Mouse (Mus musculus) MEL (cell line): ENCODE results near the gene Cep131. TPM values are rescaled to one million over a fixed set of nuclear protein-coding genes. Genes with fewer than 3 reads are reported as not detected.

Source experiments
- DNase-seq: peaks from one replicate; pipeline ENCODE4 v3.0.0; 2011; ENCODE audit warnings: low read depth, low spot score
- H3K27ac ChIP-seq: 2 replicates; pipeline ENCODE4 v1.5.1; 2012; ENCODE audit warnings: low read depth, mild to moderate bottlenecking, control low read depth, low read length, moderate library complexity; ENCODE audit not compliant: control insufficient read depth
- H3K27me3 ChIP-seq, 2 experiments: fragments of 150-350 bp in 1 of 2; sonication (generic) in 1 of 2; 2 replicates each; pipeline ENCODE4 v1.6.1; 2012; ENCODE audit warnings: low read length in 2 of 2, mild to moderate bottlenecking in 2 of 2, improper control_type of control experiment in 1 of 2, moderate library complexity in 1 of 2; ENCODE audit not compliant: insufficient read depth in 2 of 2, control insufficient read depth in 1 of 2
- H3K36me3 ChIP-seq, 2 experiments: 2 replicates each; pipeline ENCODE4 v1.6.1; 2012 to 2014; ENCODE audit warnings: low read length in 2 of 2, improper control_type of control experiment in 1 of 2, inconsistent platforms in 1 of 2, mild to moderate bottlenecking in 1 of 2; ENCODE audit not compliant: insufficient read depth in 2 of 2, control insufficient read depth in 1 of 2
- H3K4me1 ChIP-seq, 2 experiments: fragments of 150-350 bp in 1 of 2; sonication (generic) in 1 of 2; 2 replicates each; pipeline ENCODE4 v1.6.1; 2012; ENCODE audit warnings: low read length in 2 of 2, improper control_type of control experiment in 1 of 2, mild to moderate bottlenecking in 1 of 2; ENCODE audit not compliant: insufficient read depth in 2 of 2, control insufficient read depth in 1 of 2
- H3K4me3 ChIP-seq, 2 experiments: fragments of 150-350 bp in 1 of 2; sonication (generic) in 1 of 2; 2 replicates each; pipeline ENCODE4 v1.5.1; 2012; ENCODE audit warnings: low read depth in 2 of 2, low read length in 2 of 2, mild to moderate bottlenecking in 2 of 2, moderate library complexity in 2 of 2, control low read depth in 1 of 2, improper control_type of control experiment in 1 of 2; ENCODE audit not compliant: control insufficient read depth in 1 of 2, insufficient read depth in 1 of 2
- H3K79me2 ChIP-seq: 2 replicates; pipeline ENCODE4 v1.6.1; 2012; ENCODE audit warnings: mild to moderate bottlenecking, low read length, moderate library complexity; ENCODE audit not compliant: control insufficient read depth, poor library complexity, insufficient read depth
- H3K9ac ChIP-seq: 2 replicates; pipeline ENCODE4 v1.6.1; 2012; ENCODE audit warnings: low read depth, mild to moderate bottlenecking, control low read depth, low read length, moderate library complexity; ENCODE audit not compliant: control insufficient read depth, poor library complexity, severe bottlenecking
- H3K9me3 ChIP-seq: fragments of 150-350 bp; sonication (generic); replicated peaks from 2 replicates; pipeline ENCODE4 v1.6.1; 2012; ENCODE audit warnings: mild to moderate bottlenecking, low read length, improper control_type of control experiment, moderate library complexity; ENCODE audit not compliant: insufficient read depth
- CHD2 ChIP-seq: IDR thresholded peaks from 2 replicates; pipeline ENCODE4 v1.6.1; 2011; ENCODE audit warnings: low read length, improper control_type of control experiment
- CTCF ChIP-seq, 3 experiments: IDR thresholded peaks in 2 of 3; conservative IDR thresholded peaks in 1 of 3; 2 replicates each; pipeline ENCODE4 v1.5.1; 2011 to 2012; ENCODE audit warnings: low read length in 3 of 3, low read depth in 2 of 3, mild to moderate bottlenecking in 2 of 3, improper control_type of control experiment in 1 of 3, inconsistent platforms in 1 of 3, mixed read lengths in 1 of 3, moderate library complexity in 1 of 3; ENCODE audit not compliant: control insufficient read depth in 1 of 3, insufficient read depth in 1 of 3, poor library complexity in 1 of 3, severe bottlenecking in 1 of 3
- E2F4 ChIP-seq: IDR thresholded peaks from 2 replicates; pipeline ENCODE4 v1.6.1; 2011; ENCODE audit warnings: low read depth, low read length, improper control_type of control experiment, borderline replicate concordance
- ELF1 ChIP-seq: IDR thresholded peaks from 2 replicates; pipeline ENCODE4 v1.6.1; 2014; ENCODE audit warnings: low read depth, mild to moderate bottlenecking, inconsistent platforms, low read length, improper control_type of control experiment, moderate library complexity
- EP300 ChIP-seq, 2 experiments: IDR thresholded peaks; 2 replicates each; pipeline ENCODE4 v1.6.1; 2011; ENCODE audit warnings: improper control_type of control experiment in 2 of 2, low read length in 2 of 2, low read depth in 1 of 2, mild to moderate bottlenecking in 1 of 2
- ETS1 ChIP-seq: IDR thresholded peaks from 2 replicates; pipeline ENCODE4 v1.6.1; 2012; ENCODE audit warnings: low read depth, mild to moderate bottlenecking, inconsistent platforms, low read length, improper control_type of control experiment, moderate library complexity
- GATA1 ChIP-seq: IDR thresholded peaks from 2 replicates; pipeline ENCODE4 v1.6.1; 2011; ENCODE audit warnings: low read depth, low read length, improper control_type of control experiment
- JUND ChIP-seq: IDR thresholded peaks from 2 replicates; pipeline ENCODE4 v1.6.1; 2011; ENCODE audit warnings: low read depth, mild to moderate bottlenecking, improper control_type of control experiment, low read length
- MAFK ChIP-seq: IDR thresholded peaks from 2 replicates; pipeline ENCODE4 v1.6.1; 2011; ENCODE audit warnings: low read depth, mild to moderate bottlenecking, low read length, improper control_type of control experiment, borderline replicate concordance
- MAX ChIP-seq: IDR thresholded peaks from 2 replicates; pipeline ENCODE4 v1.6.1; 2011; ENCODE audit warnings: low read length, improper control_type of control experiment
- MXI1 ChIP-seq: IDR thresholded peaks from 2 replicates; pipeline ENCODE4 v1.6.1; 2011; ENCODE audit warnings: mild to moderate bottlenecking, low read depth, low read length, improper control_type of control experiment
- NELFE ChIP-seq: IDR thresholded peaks from 2 replicates; pipeline ENCODE4 v1.6.1; 2011; ENCODE audit warnings: low read depth, low read length, improper control_type of control experiment
- POLR2A ChIP-seq, 2 experiments: IDR thresholded peaks; 2 replicates each; pipeline ENCODE4 v1.6.1; 2011 to 2012; ENCODE audit warnings: low read length in 2 of 2, mild to moderate bottlenecking in 2 of 2, control low read depth in 1 of 2, improper control_type of control experiment in 1 of 2, low read depth in 1 of 2, moderate library complexity in 1 of 2; ENCODE audit not compliant: control insufficient read depth in 1 of 2, insufficient read depth in 1 of 2, poor library complexity in 1 of 2
- POLR2AphosphoS5 ChIP-seq: IDR thresholded peaks from 2 replicates; pipeline ENCODE4 v1.6.1; 2012; ENCODE audit warnings: low read depth, borderline replicate concordance, mild to moderate bottlenecking, inconsistent platforms, low read length, moderate library complexity, mixed read lengths
- RCOR1 ChIP-seq: IDR thresholded peaks from 2 replicates; pipeline ENCODE4 v1.6.1; 2012; ENCODE audit warnings: low read depth, mild to moderate bottlenecking, inconsistent platforms, low read length, improper control_type of control experiment
- SIN3A ChIP-seq: IDR thresholded peaks from 2 replicates; pipeline ENCODE4 v1.6.1; 2012; ENCODE audit warnings: low read length, improper control_type of control experiment, inconsistent platforms
- TBP ChIP-seq: IDR thresholded peaks from 2 replicates; pipeline ENCODE4 v1.8.0; 2011; ENCODE audit warnings: low read depth, low read length, improper control_type of control experiment
- UBTF ChIP-seq: IDR thresholded peaks from 2 replicates; pipeline ENCODE4 v1.6.1; 2012; ENCODE audit warnings: low read depth, mild to moderate bottlenecking, inconsistent platforms, low read length, improper control_type of control experiment, moderate library complexity, borderline replicate concordance; ENCODE audit not compliant: insufficient read depth
- USF1 ChIP-seq: IDR thresholded peaks from 2 replicates; pipeline ENCODE4 v1.6.1; 2014; ENCODE audit warnings: low read depth, mild to moderate bottlenecking, inconsistent platforms, low read length, improper control_type of control experiment, moderate library complexity
- USF2 ChIP-seq, 2 experiments: IDR thresholded peaks; 2 replicates each; pipeline ENCODE4 v1.6.1; 2011 to 2012; ENCODE audit warnings: improper control_type of control experiment in 2 of 2, low read length in 2 of 2, borderline replicate concordance in 1 of 2, inconsistent platforms in 1 of 2, low read depth in 1 of 2, mild to moderate bottlenecking in 1 of 2; ENCODE audit not compliant: insufficient read depth in 1 of 2
- ZKSCAN1 ChIP-seq: IDR thresholded peaks from 2 replicates; pipeline ENCODE4 v1.6.1; 2012; ENCODE audit warnings: low read depth, mild to moderate bottlenecking, inconsistent platforms, low read length, improper control_type of control experiment, moderate library complexity
- ZMIZ1 ChIP-seq: IDR thresholded peaks from 2 replicates; pipeline ENCODE4 v1.6.1; 2012; ENCODE audit warnings: low read depth, mild to moderate bottlenecking, inconsistent platforms, low read length, improper control_type of control experiment, moderate library complexity
- ZNF384 ChIP-seq: IDR thresholded peaks from 2 replicates; pipeline ENCODE4 v1.6.1; 2012; ENCODE audit warnings: low read depth, mild to moderate bottlenecking, inconsistent platforms, low read length, improper control_type of control experiment
- polyA plus RNA-seq, 2 experiments: library from polyadenylated mRNA; stranded (reverse) in 1 of 2; unstranded in 1 of 2; fragments of >175 nt in 1 of 2; fragments of >200 nt in 1 of 2; gene quantifications; 2 replicates each; pipeline versions ENCODE4 v1.2.1 to v1.2.4; 2012; ENCODE audit warnings: low replicate concordance in 2 of 2, low read depth in 1 of 2; ENCODE audit not compliant: insufficient read length in 2 of 2, insufficient read depth in 1 of 2, missing spikeins in 1 of 2
- total RNA-seq: library from RNA; depleted of rRNA; stranded (reverse); fragments of 300-350 nt; gene quantifications from 2 replicates; pipeline ENCODE4 v1.2.3, GENCODE M21; 2012

Gene Cep131
- total and polyA plus RNA-seq, 3 experiments, result 21.6 to 26.6 TPM; not detected in 1

DNA sequence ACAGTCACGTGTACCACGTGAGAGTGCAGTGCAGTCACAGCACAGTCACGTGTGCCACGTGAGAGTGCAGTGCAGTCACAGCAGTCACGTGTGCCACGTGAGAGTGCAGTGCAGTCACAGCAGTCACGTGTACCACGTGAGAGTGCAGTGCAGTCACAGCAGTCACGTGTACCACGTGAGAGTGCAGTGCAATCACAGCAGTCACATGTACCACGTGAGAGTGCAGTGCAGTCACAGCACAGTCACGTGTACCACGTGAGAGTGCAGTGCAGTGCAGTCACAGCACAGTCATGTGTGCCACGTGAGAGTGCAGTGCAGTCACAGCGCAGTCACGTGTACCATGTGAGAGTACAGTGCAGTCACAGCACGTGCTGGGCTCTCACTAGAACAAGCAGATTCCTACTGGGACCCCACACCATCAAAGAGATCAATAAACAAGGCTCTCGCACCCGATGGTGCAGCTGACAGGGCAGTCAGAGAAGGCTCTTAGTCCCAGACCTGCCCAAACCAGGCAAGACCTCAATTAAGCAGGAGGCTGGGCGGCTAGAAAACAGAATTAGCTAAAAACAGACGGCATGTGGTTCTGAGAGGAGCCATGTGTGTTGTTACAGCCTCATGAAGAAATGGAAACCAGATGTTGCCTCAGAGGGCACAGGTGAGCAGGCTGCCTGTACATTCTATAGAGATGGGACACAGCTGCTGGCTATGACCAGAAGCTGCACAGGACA is 28.0 kb upstream of the Cep131 start:
- no peak overlapping the region for H3K27ac ChIP-seq
- no peaks in the 10 kb centered on the region for H3K27me3 ChIP-seq
- H3K4me3 ChIP-seq, result no peak overlapping the region
- no peaks in the 10 kb centered on the region for H3K9me3 ChIP-seq
- no peaks in the 10 kb centered on the region; the same call in 1 of the 2 replicates for H3K79me2 ChIP-seq
- peaks cover 0 to 7% of the 10 kb centered on the region in 2 experiments; a peak in 1 of 4 replicates for H3K36me3 ChIP-seq
- no peak overlapping the region for H3K9ac ChIP-seq
- TF ChIP-seq MXI1 (no peak), USF2 (IDR thresholded peaks at IDR 0.05; ENCODE audit: borderline replicate concordance in 1 of 2, insufficient read depth in 1 of 2, low read depth in 1 of 2, low read length in 2 of 2) (no peak), E2F4 (no peak), ELF1 (no peak), POLR2AphosphoS5 (peak; percentile 91; the same call in 1 of the 2 replicates), MAX (no peak)
- DNase-seq, result no peak
- H3K4me1 ChIP-seq, result no peaks in the 10 kb centered on the region

DNA sequence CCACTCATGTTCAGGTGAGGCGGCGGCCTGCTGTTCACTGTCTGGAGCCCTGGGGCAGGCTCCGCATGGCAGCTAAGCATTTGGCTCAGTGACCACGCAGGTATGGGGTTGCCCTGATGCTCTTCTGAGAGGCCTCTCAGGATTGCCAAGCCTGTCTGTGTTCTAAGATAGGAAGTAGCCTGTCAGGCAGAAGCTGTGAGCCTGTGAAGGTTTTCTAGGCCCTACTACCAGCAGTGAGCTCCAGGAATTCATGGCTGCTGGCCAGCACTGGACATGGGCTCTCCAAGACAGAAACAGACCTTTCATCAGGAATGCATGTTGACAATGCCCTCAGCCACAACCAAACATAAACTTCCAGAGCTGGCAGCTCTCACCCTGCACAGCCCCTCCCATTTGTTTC is 25.5 kb upstream of the Cep131 start:
- Histone ChIP-seq H3K4me3 (no peak overlapping the region), H3K27me3 (no peaks in the 10 kb centered on the region), H3K27ac (no peak overlapping the region), H3K9me3 (no peaks in the 10 kb centered on the region), H3K9ac (no peak overlapping the region), H3K36me3 (peaks cover 0 to 5% of the 10 kb centered on the region in 2 experiments; a peak in 1 of 4 replicates), H3K4me1 (no peaks in the 10 kb centered on the region), H3K79me2 (no peaks in the 10 kb centered on the region; the same call in 1 of the 2 replicates)
- TF ChIP-seq JUND (no peak), USF1 (no peak), POLR2A (IDR thresholded peaks at IDR 0.05; ENCODE audit: control insufficient read depth in 1 of 2, insufficient read depth in 1 of 2, low read depth in 1 of 2, low read length in 2 of 2, poor library complexity in 1 of 2) (no peak), ETS1 (no peak), GATA1 (no peak), CTCF (IDR thresholded peaks at IDR 0.05 in 2 of 3, conservative IDR thresholded peaks at IDR 0.05 in 1 of 3; ENCODE audit: control insufficient read depth in 1 of 3, insufficient read depth in 1 of 3, low read depth in 2 of 3, low read length in 3 of 3, poor library complexity in 1 of 3, severe bottlenecking in 1 of 3) (no peak), MAFK (no peak), EP300 (IDR thresholded peaks at IDR 0.05; ENCODE audit: low read depth in 1 of 2, low read length in 2 of 2) (no peak), NELFE (no peak), RCOR1 (no peak), UBTF (no peak), ZNF384 (no peak), SIN3A (no peak), ZMIZ1 (no peak), CHD2 (no peak), MXI1 (no peak), TBP (no peak), ZKSCAN1 (no peak)
- DNase-seq, result no peak
